Mouse (Mus musculus) cerebellum, adult 11-12 months (tissue): ENCODE measurements at regions not wholly inside any gene's neighbourhood (a gene's known extent, or its start where the extent isn't known, plus 50 kb on each side); places are given as distances from the start of the nearest gene placed in this dataset.
"Not testable (repeated sequence)": the region's sequence is repeated elsewhere in the genome, so short reads cannot be mapped to it uniquely, and the experiment has no call there.

ENCODE experiments used
- DNase-seq: peaks from one replicate; pipeline ENCODE4 v3.0.0; 2022

DNA sequence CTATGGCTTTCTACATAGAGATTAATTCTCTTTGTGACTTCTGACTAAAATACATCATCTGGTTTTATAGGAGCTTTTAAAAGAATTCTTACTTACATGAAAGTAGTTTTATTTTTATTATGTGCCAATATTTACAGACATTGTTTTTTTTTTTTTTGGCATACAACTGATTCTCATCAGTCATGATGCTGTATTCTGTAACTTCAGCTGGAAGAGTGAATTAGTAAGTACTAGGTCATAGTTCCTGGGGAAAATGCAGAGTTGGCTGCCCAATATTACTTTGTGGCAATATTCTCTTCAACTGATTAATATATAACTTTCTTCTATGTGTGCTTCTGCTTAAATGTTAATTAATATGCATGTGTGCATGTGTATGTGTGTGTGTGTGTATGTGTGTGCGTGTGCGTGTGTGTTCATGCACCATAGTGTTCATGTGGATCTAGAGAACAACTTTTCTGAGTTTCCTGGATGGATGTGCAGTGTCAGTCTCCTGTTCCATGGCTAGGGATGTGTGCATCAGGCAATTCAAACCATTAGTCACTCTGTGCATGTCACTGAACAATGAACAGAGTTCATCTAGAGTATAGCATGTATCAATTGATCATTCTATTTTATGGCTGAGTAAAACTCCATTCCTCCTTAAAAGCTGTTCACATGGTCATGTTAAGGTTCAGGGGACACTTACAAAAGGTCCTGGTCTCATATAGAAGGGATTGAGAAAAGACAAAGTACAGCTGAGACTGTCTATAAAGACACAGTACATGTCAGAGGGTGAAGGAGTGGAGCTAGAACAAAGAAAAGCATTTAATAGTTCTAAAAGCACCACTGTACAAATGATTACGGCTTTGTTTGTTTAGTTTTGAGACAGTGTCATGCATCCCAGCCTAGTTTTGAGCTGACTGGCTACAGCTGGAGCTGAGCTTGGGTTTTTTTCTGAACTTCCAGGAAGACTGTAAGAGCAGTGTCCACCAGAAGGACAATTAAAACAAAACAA is 431.8 kb downstream of the Lmo7 start:
- DNase-seq, result no peak

DNA sequence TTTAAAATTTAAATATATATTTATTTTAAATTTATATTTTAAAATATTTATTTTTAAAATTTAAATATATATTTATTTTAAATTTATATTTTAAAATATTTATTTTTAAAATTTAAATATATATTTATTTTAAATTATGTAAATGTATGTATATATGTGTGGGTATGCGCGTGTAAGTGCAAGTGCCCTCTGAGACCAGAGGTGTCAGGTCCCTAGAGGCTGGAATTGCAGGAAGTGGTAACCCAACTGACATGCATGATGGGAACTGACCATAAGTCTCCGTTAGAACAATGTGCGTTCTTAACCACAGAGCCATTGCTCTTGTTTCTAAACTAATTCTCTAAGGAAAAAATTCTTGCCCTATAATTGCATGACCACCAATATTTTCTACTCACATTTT is 420.7 kb downstream of the Lmo7 start:
- DNase-seq, result not testable (repeated sequence)

DNA sequence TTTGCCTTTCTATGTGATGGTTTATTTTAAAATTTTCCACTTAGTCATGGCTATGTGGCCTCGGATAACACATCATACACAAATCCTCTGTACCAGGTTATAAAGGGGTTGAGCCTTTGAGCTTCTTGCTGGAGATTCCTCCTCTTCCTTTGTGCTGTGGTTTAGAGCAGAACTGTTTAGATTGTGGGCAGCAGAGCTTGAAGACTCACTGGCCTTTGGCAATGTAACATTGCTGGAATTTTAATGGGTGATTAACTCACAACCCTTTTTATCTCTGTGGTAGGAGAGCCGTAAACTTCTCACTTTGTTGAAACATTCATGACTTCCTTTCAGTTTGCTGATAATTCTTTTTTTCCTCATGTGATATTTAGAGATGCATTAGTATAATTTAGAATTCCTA is 413.0 kb downstream of the Lmo7 start:
- DNase-seq, result no peak

DNA sequence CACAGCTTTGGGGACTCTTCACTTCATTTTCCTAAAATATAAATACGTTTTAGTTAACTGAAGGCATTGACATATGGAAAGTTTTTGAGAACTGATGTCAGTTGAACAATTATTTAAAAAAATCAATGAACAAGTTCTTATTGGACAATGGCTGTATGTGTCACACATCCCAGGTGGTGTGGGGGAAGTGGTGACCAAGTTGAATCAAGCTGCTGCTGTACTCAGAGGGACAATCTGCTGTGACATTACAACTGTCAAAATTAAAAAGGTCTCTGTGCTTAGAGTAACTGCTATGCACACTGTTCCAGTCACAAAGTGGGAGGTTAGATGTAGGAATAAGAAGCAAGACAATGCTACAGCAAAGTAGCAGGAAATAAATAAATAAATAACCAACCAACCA is 409.2 kb downstream of the Lmo7 start:
- DNase-seq, result no peak

DNA sequence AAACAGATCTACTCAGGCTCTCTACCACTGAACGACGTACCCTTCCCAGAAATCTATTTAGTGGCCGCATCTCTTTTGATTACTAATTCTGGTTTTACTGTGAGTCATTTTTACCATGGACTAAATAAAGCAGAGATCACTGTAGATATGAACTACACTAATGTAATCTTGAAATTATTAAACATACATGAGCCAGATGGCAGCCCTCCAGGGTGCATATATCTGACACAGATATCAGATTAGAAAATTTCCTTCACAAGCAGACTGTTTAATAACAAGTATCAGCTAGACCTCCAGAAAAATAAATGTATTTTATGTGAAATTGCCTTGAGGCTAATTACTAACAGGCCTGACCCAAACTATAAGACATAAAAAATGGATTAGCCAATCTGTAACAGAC is 388.4 kb downstream of the Lmo7 start:
- DNase-seq, result no peak

DNA sequence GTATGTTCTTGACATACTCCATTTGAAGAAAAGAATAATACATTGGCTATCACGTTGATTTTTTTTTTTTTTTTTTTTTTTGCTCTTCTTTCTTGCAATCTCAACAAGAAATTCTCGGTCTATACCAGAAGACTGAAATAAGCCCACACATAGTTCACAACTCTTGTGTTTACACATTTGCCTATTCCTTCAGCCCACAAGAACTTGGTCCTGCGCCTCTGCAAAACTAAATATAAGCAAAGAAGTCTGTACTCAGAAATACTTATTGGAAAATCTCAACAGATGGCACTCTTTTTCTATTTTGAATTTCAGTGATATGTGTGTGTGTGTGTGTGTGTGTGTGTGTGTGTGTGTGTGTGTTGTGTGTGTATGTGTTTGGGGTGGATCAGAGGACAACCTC is 376.4 kb downstream of the Lmo7 start:
- DNase-seq, result no peak

DNA sequence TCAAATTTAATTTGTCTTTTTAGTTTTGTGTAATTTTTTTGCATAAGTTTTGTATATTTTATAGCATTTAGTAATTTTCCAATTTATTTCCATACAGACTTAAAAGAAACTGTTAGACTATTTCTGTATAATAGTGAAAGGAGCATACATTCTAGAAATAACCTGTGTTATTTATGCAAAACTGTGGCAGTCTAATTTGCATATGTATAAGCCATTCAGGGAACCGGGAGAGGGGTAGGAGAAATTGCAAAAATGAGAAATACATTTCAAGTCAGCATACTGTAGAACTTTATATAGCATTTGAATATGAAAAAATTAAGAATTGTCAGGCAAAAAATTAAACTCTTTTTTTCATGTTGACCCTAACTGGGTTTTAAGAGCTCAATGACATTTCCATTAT is 364.3 kb downstream of the Lmo7 start:
- DNase-seq, result no peak

DNA sequence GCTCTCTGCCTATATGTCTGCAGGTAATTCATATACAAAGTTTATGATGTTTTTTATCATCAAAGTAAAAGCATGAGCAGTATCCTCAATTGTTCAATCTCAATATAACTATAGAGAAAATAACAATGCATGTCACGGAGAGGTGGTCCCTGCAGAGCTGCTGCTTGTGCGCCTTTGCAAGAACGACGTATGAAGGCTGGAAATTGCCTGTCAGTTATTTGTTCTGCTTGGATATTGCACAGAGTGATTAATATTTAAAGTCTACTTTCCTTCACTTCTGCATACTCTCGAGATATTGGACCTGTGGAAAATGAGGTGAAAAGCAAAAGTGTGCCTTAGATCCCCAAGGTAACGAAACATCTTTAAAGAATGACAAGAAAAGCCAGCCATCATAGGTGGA is 362.8 kb downstream of the Lmo7 start:
- no peak for DNase-seq

DNA sequence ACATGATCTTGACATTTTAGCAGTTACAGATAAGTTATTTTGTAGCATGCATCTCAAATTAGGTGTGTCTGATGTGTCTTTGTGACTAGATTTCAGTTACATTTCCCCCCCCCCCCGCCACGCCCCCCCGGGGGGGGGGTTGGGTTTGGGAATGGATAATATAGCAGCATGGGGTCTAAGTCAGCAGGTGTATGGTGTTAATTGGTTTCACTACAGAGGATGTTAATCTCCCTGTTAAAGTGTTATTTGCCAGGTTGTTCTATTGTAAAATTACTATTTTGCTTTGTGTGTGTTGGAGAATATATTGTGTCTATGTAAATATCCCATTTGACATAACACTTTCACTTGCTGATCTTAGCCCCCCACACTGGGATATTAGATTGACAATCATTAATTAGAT is 319.2 kb downstream of the Lmo7 start:
- DNase-seq, result no peak

DNA sequence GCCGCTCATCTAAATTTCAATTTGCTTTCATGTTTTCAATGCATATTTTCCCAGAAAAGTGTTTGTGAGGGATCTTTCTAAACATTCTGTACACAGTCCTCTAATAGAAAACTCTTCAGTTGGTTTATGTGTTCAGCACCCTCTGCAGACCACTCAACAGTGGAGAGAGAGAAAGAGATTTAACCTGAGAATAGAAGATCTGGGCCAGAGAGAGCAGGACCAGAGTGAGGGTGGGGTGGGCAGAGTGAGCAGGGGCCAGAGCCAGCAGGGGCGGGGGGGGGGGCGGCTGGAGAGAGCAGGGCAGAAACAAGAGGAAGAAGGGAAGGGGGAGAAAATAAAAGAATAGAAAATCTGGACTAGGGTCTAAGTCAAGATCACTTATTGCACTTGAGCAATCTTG is 318.7 kb downstream of the Lmo7 start:
- DNase-seq, result no peak

DNA sequence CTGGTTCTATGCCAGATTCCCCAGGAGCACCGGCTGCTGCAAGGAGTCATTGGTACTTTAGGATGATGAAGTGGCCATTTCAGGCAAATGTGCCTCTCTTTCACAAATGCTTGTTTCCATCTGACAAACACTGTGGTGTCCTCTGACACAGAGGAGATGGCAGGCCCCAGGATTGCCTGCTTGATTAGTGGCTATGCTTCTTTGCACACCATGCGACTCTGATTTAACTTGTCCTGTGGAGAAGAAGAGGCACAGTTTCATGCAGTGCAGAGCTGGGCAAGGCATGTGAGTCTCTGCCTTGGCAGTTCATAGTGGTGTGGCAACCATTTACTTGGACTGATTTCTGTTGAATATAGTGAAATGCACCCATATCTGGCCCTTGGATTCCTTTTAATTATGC is 308.4 kb downstream of the Lmo7 start:
- DNase-seq, result no peak

DNA sequence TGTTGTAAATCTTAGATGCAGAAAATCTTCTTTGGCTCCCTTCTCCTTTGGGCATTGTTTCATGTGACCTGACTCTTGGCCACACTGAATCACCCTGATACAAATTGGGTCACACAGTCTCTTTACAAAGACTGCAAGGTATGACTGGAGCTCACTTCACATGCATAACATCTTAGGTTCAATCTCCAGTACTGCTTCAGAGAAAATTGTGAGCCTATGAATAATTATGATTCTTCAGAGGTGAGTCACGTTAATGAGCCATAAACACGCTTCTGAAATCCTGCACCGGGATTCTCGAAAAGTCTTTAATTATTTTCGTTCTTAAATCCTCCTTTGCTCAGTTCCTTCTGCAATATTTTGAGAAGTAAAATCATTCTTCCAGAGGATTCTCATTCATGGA is 307.7 kb downstream of the Lmo7 start:
- DNase-seq, result no peak

DNA sequence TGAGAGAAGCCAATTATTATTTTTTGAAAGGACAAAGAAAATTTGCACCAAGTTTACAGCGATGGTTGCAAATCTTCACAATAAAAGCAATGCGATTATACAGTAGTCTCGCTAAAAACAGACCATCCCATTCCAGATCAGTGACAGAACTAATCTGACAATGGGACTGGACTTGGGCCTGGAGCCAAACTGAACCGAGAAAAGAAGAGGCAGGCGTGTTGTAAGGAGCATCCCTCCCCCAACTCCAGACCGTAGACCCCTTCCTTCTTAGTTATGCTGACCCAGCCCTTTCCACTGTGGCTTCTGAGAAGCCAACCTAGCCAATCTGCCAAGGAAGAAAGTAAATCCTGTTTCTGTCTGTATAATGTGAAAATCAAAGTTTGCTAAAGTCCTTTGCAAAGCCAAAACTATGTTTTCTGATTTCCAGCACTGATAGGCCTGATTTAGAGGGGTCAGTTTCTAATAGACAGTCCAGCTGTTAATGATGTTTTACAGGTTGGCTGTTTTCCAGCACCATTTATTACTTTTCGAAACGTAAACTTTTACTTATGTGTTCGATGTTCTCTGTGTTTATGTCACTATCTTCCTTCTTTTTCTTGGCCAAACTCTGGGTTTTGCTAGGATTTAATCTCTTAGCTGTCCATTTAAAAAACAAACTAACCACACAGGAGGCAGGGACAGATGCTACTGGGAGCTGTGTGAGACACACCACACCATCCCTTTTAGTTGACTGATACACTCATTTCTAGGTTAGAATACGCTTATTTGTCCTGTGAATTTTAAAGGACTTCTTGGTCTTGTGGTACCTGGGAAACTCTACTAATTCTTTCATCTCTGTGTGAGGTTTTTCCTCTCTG is 301.5 kb downstream of the Lmo7 start:
- no peak for DNase-seq

DNA sequence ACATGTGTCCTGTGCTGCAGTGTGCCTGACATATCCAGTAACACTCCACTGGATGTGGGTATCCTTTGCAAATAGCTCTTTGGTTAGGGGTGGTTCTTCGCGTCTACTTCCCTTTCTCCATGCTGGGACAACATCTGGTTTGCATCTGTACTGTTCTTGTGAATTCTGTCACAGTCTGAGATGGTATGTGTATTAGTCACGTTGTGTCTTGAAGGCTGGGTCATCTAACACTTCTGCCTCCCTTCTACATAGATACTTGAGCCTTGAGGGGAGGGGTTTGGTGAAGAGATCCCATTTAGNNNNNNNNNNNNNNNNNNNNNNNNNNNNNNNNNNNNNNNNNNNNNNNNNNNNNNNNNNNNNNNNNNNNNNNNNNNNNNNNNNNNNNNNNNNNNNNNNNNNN is 294.9 kb downstream of the Lmo7 start:
- DNase-seq, result no peak

DNA sequence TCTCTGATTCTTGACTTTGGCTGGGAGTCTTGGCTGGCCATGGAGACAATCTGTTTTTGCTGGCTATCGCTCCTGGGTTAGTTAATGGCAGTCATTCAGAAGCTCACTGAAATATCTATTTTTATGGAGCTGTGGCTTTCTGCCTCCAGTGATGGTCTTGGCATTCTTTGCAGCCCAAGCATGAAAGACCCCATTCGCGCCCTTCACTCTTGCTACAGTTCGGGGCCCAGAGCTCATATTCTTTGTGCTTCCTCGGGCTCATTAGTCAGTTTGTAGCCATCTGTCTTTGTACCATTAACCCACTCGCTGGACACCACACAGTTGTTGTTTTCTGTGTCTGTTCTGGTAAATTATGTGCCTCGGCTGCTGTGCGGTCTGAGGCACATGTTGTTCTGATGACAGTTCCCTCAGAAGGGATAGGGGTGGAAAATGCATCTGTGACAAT is 290.4 kb downstream of the Lmo7 start:
- peak; percentile 72 for DNase-seq

DNA sequence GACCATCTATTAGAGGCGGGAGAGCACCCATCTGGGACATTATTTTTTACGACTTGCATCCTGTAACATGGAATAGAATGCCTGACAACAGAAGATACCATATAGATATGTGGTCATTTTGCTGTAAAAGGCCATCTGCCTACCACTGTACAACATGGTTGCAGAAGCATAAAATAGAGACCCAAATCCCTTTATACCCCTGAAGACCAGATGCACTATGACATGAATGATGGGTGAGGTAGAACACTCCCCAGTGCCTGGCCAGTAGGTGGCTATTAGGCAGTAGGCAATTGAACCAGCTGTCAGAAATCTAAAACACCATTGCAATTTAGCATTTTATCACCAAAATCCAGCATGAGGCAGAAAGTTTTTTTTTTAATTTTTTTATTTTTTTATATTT is 289.6 kb downstream of the Lmo7 start:
- DNase-seq, result no peak

DNA sequence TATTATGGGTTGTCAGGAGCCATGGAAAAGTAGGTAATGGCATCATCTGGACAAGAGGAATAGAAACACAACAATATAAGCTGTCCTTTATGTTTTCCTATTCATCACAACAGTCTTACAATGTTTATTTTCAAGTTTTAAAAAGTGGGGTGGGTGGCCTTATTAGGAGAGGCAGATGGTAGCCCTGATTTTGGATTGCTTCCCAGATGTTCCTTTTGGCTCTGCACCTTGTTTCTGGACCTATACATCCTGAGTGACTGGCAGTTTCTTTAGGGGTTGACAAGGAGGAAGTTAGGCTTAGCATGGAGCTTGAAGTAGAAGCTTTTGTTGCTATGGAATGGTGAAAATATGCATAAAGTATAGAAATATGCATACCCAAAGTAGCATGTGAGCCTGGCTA is 286.8 kb downstream of the Lmo7 start:
- DNase-seq, result no peak

DNA sequence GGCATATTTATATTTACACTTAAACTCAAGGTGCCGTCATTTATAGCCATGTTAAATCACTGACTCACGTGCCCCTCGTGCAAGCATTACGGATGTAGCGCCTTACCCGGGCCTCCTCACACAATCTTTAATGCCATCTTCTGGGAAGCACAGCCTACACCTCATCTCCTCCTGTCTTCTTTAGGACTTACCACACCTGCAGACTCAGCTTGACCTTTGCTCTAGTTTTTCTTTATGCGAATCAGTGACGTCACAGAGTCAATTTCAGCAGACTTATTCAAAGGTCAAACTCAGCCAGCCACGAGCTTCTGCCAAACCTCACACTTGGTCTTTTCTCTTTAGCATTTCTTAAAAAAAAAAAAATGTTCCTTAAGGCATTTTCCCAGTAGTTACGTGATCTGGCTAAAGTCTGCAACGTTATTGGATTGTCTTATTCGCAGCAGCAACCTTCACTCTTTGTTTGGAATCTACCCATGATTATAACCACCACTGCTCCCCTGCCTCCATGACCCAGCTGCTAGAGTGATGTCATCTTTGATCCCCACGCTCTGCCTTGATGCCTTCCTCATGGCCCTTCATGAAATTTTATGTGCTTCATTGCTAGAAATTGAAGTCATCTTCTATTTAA is 285.3 kb downstream of the Lmo7 start:
- DNase-seq, result no peak

DNA sequence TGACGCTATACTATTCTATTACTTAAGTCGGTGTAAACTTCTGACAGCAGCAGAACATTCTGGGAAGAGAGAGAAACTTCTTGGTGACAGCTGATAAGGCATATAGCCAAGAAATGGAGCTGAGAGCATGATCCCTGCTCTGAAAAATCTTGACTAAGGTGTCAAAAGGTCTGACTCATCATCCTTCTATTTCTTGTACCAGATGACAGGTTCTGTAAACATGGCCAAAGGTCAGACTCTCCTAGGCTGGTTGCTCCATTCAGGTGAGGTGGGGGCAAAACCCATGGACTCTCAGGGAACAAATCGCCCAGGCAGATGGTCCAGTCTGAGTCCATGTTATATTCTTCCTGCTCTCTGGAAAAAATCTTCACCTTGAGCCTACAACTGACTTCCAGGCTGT is 283.5 kb downstream of the Lmo7 start:
- DNase-seq, result no peak

DNA sequence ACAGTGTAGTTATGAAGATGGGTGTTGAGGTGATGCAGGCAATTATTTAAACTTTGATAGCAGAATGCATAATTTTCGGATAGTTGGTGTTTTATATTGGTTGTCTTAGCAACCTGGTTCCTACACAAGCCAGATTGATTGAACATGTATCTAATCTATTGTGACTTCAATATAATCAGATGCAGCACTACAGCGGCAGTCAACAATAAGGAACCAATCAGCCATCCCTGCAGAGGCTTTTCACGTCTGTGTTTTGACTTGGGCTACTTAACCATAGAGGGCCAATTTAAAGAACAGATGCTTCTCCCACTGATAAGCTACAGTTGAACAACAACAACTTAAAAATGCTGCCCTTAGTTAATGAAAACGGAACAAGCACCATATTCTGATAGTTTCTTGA is 267.8 kb downstream of the Lmo7 start:
- no peak for DNase-seq

DNA sequence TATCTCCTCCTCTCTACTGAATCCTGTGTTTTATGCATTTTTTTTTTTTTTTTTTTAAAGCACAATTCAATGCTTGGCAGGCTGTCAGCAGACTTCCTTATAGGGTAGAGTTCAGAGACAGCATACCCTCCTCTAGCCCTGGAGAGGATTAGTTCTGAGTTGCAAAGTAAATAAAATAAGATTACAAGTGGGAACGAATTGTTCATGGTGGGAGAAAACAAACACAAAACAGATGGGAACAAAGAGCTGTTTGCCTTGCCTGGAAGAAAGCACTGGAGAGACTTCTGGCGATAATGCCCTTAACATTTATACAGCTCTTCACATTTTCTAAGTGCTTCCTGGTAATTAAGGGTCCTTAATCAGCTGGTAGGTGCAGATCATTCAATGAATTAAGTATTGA is 254.6 kb downstream of the Lmo7 start:
- DNase-seq, result no peak
